Mouse (Mus musculus): ENCODE results near the gene Pdcd2l. TPM values are rescaled to one million over a fixed set of nuclear protein-coding genes. Genes with fewer than 3 reads are reported as not detected.

The Pdcd2l gene
- polyA plus RNA-seq, 1 experiment from 2014 or later: 79.4 TPM

DNA sequence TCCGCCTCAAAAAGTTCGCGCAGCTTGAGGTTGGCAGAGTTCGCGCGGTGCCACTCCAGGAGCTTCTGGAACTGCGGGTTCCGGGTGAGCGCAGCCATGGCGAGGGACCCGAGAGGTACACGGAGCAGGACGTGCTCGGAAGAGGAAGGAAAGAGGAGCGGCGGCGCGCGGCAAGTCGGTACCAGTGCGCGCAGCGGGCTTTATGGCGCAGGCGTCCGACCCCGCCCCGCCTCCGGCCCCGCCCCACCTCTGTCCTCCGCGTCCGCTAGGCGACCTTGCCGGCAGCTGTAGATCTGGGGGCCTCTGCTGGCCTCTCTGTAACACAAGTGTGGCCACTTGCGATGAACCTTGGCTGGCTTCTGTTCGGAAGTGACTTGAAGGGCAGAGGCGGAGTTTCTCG, 33.7 kb upstream of the Pdcd2l start, which contains the start of gene Gpi1:
Gene Gpi1, minus strand, starts transcription at position 221 of the 400 bp plus-strand sequence.
- under 1% methylated on average over 39 of the region's 39 CpGs for WGBS

DNA sequence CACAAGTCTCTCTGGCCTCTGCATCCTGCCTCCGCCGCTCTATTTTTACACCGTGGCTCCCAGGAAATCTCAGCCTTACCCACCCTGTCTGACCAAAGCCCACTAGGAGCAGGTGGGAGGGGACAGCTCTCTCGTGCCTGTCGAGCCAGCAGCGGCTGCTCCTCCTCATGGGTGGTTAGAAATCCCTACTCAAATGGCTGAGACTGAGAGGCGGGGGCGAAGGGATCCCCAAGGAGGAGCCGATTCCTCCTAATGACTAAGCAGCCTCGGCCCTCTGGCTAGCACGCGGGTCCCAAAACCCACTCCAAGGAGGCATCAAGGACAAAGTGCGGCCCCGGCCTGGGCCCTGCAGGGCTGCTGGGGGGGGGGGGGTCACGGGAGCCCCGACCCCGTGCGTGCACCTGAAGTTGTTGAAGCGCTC, 33.2 kb upstream of the Pdcd2l start:
- peak overlapping the region; percentile 79 for H3K9ac ChIP-seq (ENCODE audit: low read length)
- peaks cover 26% of the 10 kb centered on the region for H3K36me3 ChIP-seq (ENCODE audit: control insufficient read depth, insufficient read depth, low read length)
- peak overlapping the region; percentile 67 for H3K4me3 ChIP-seq (ENCODE audit: low read depth, low read length)
- ATAC-seq (peak; percentile 8), DNase-seq (ENCODE audit: low spot score) (peak; percentile 67)
- H3K27me3 ChIP-seq (replicated peaks; ENCODE audit: control insufficient read depth, insufficient read depth, low read length): no peaks in the 10 kb centered on the region
- WGBS: under 1% methylated on average over 18 of the region's 19 CpGs
- H3K9me3 ChIP-seq (replicated peaks; ENCODE audit: control insufficient read depth, low read length): no peaks in the 10 kb centered on the region
- peak overlapping the region; percentile 69 for H3K27ac ChIP-seq (ENCODE audit: low read depth, low read length)
- peaks cover 10% of the 10 kb centered on the region; the same call in 1 of the 2 replicates for H3K4me1 ChIP-seq (ENCODE audit: control insufficient read depth, insufficient read depth, low read length)
- peak overlapping the region; percentile 53 for H3K4me2 ChIP-seq (ENCODE audit: low read length)

More for the DNA sequence above, 33.7 kb upstream of the Pdcd2l start, which contains the start of gene Gpi1:
- Histone ChIP-seq H3K4me3 (ENCODE audit: low read depth, low read length) (peak within 1 kb of the TSS; percentile 67), H3K4me2 (ENCODE audit: low read length) (peak within 1 kb of the TSS; percentile 53), H3K27me3 (replicated peaks; ENCODE audit: control insufficient read depth, insufficient read depth, low read length) (no peaks in the 10 kb centered on the region), H3K9ac (ENCODE audit: low read length) (peak within 1 kb of the TSS; percentile 79), H3K27ac (ENCODE audit: low read depth, low read length) (peak within 1 kb of the TSS; percentile 69), H3K4me1 (ENCODE audit: control insufficient read depth, insufficient read depth, low read length) (peaks cover 12% of the 10 kb centered on the region; the same call in 1 of the 2 replicates), H3K9me3 (replicated peaks; ENCODE audit: control insufficient read depth, low read length) (no peaks in the 10 kb centered on the region), H3K36me3 (ENCODE audit: control insufficient read depth, insufficient read depth, low read length) (peaks cover 22% of the 10 kb centered on the region)
- ATAC-seq (peak; percentile 50), DNase-seq (ENCODE audit: low spot score) (peak; percentile 87)

GRCm38 (mm10) chr7:34229153-34229552, 32.7 kb upstream of the Pdcd2l start:
- no peaks in the 10 kb centered on the region for H3K27me3 ChIP-seq (replicated peaks; ENCODE audit: control insufficient read depth, insufficient read depth, low read length)
- 9% methylated on average over 5 of the region's 5 CpGs for WGBS
- peaks cover 8% of the 10 kb centered on the region; the same call in 1 of the 2 replicates for H3K4me1 ChIP-seq (ENCODE audit: control insufficient read depth, insufficient read depth, low read length)
- no peak overlapping the region for H3K27ac ChIP-seq (ENCODE audit: low read depth, low read length)
- H3K4me3 ChIP-seq (ENCODE audit: low read depth, low read length): peak overlapping the region; percentile 67
- H3K9me3 ChIP-seq (replicated peaks; ENCODE audit: control insufficient read depth, low read length): no peaks in the 10 kb centered on the region
- ATAC-seq (no peak), DNase-seq (ENCODE audit: low spot score) (no peak)
- peak overlapping the region; percentile 79 for H3K9ac ChIP-seq (ENCODE audit: low read length)
- H3K36me3 ChIP-seq (ENCODE audit: control insufficient read depth, insufficient read depth, low read length): peaks cover 30% of the 10 kb centered on the region
- H3K4me2 ChIP-seq (ENCODE audit: low read length): peak overlapping the region; percentile 53

DNA sequence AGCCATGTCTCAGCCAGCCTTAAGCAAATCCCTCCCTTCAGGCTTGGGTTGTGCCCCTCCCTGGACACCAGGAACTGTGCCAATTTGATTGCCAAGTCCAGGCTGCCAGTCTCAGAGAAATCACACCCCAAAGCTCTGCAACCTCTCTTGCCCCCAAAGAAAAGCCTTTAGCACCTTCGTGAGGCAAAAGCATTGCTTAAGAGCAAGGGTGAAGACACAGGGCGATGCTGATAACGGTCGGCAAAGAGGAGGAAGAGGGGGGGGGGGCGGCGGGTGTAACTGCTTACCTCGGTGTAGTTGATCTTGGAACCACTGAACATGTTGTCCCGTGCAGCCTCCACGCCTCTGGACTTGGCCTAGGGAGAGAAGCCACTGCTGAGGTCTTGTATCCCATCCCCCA, 32.2 kb upstream of the Pdcd2l start:
- Histone ChIP-seq H3K9ac (ENCODE audit: low read length) (no peak overlapping the region), H3K27ac (ENCODE audit: low read depth, low read length) (no peak overlapping the region), H3K36me3 (ENCODE audit: control insufficient read depth, insufficient read depth, low read length) (peaks cover 34% of the 10 kb centered on the region), H3K9me3 (replicated peaks; ENCODE audit: control insufficient read depth, low read length) (no peaks in the 10 kb centered on the region), H3K4me3 (ENCODE audit: low read depth, low read length) (peak overlapping the region; percentile 13; the same call in 1 of the 2 replicates), H3K4me1 (ENCODE audit: control insufficient read depth, insufficient read depth, low read length) (peaks cover 8% of the 10 kb centered on the region; the same call in 1 of the 2 replicates), H3K27me3 (replicated peaks; ENCODE audit: control insufficient read depth, insufficient read depth, low read length) (no peaks in the 10 kb centered on the region), H3K4me2 (ENCODE audit: low read length) (peak overlapping the region; percentile 53)
- no peak for DNase-seq (ENCODE audit: low spot score)
- WGBS: 56% methylated on average over 9 of the region's 9 CpGs
- no peak for ATAC-seq

- Histone ChIP-seq H3K27ac (ENCODE audit: low read depth, low read length) (no peak overlapping the region), H3K9me3 (replicated peaks; ENCODE audit: control insufficient read depth, low read length) (no peaks in the 10 kb centered on the region), H3K27me3 (replicated peaks; ENCODE audit: control insufficient read depth, insufficient read depth, low read length) (no peaks in the 10 kb centered on the region), H3K4me3 (ENCODE audit: low read depth, low read length) (no peak overlapping the region), H3K36me3 (ENCODE audit: control insufficient read depth, insufficient read depth, low read length) (peaks cover 48% of the 10 kb centered on the region), H3K9ac (ENCODE audit: low read length) (no peak overlapping the region), H3K4me2 (ENCODE audit: low read length) (no peak overlapping the region), H3K4me1 (ENCODE audit: control insufficient read depth, insufficient read depth, low read length) (peaks cover 8% of the 10 kb centered on the region; the same call in 1 of the 2 replicates)
- WGBS: 90% methylated on average over 12 of the region's 12 CpGs
- DNase-seq (ENCODE audit: low spot score) (no peak), ATAC-seq (no peak)
These were observed 30.4 kb upstream of the Pdcd2l start for GRCm38 (mm10) chr7:34226846-34227245.

DNA sequence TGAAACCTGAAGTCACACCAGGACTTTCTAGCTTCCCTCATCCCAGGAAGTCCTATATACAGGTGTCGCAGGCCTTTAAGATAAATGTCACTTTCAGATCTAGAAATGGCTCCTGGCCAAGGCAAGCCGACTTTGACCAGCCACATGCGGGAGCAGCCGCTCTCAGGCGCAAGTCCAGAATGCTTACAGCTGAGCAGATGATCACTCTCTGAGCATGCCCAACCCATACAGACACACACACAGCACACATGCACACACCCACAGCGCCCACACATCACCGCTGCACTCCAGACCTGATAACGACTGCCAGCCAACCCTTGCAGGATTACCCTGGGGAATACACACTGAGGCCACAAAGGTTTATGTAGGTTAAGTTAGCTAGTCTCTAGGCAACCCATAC, 29.6 kb upstream of the Pdcd2l start:
- 80% methylated on average over 8 of the region's 8 CpGs for WGBS

GRCm38 (mm10) chr7:34224308-34224707, 27.8 kb upstream of the Pdcd2l start:
- no peaks in the 10 kb centered on the region for H3K27me3 ChIP-seq (replicated peaks; ENCODE audit: control insufficient read depth, insufficient read depth, low read length)
- H3K4me2 ChIP-seq (ENCODE audit: low read length): no peak overlapping the region
- DNase-seq (ENCODE audit: low spot score) (no peak), ATAC-seq (no peak)
- no peak overlapping the region for H3K4me3 ChIP-seq (ENCODE audit: low read depth, low read length)
- no peak overlapping the region for H3K27ac ChIP-seq (ENCODE audit: low read depth, low read length)
- peaks cover 7% of the 10 kb centered on the region; the same call in 1 of the 2 replicates for H3K4me1 ChIP-seq (ENCODE audit: control insufficient read depth, insufficient read depth, low read length)
- WGBS: 97% methylated on average over 6 of the region's 6 CpGs
- H3K9me3 ChIP-seq (replicated peaks; ENCODE audit: control insufficient read depth, low read length): no peaks in the 10 kb centered on the region
- H3K36me3 ChIP-seq (ENCODE audit: control insufficient read depth, insufficient read depth, low read length): peaks cover 68% of the 10 kb centered on the region
- H3K9ac ChIP-seq (ENCODE audit: low read length): no peak overlapping the region

More for the DNA sequence above, 29.6 kb upstream of the Pdcd2l start:
- H3K9me3 ChIP-seq (replicated peaks; ENCODE audit: control insufficient read depth, low read length): no peaks in the 10 kb centered on the region
- no peak overlapping the region for H3K4me2 ChIP-seq (ENCODE audit: low read length)
- no peaks in the 10 kb centered on the region for H3K27me3 ChIP-seq (replicated peaks; ENCODE audit: control insufficient read depth, insufficient read depth, low read length)
- ATAC-seq (no peak), DNase-seq (ENCODE audit: low spot score) (no peak)
- H3K4me3 ChIP-seq (ENCODE audit: low read depth, low read length): no peak overlapping the region
- H3K9ac ChIP-seq (ENCODE audit: low read length): no peak overlapping the region
- peaks cover 54% of the 10 kb centered on the region for H3K36me3 ChIP-seq (ENCODE audit: control insufficient read depth, insufficient read depth, low read length)
- no peak overlapping the region for H3K27ac ChIP-seq (ENCODE audit: low read depth, low read length)
- peaks cover 8% of the 10 kb centered on the region; the same call in 1 of the 2 replicates for H3K4me1 ChIP-seq (ENCODE audit: control insufficient read depth, insufficient read depth, low read length)

DNA sequence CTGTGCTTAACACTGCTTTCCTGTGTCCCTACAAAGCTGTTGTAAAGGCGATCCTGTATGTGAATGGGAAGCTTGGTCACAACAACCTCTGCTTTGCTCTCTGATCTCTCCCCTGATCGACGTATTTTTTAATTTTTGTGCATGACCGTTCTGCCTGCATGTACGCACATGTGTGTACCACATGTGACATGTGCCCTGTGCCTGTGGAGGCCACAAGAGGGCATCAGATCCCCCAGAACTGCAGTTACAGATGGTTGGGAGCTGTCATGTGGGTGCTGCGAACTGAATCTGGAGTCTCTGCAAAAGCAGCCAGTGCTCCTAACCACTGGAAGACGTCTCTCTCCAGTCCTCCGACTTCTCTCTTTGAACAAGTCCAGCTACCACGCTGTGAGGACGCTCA, 25.9 kb upstream of the Pdcd2l start:
- no peak overlapping the region for H3K9ac ChIP-seq (ENCODE audit: low read length)
- H3K9me3 ChIP-seq (replicated peaks; ENCODE audit: control insufficient read depth, low read length): no peaks in the 10 kb centered on the region
- H3K27ac ChIP-seq (ENCODE audit: low read depth, low read length): no peak overlapping the region
- peaks cover 86% of the 10 kb centered on the region for H3K36me3 ChIP-seq (ENCODE audit: control insufficient read depth, insufficient read depth, low read length)
- ATAC-seq (no peak), DNase-seq (ENCODE audit: low spot score) (no peak)
- no peaks in the 10 kb centered on the region for H3K27me3 ChIP-seq (replicated peaks; ENCODE audit: control insufficient read depth, insufficient read depth, low read length)
- no peak overlapping the region for H3K4me2 ChIP-seq (ENCODE audit: low read length)
- no peak overlapping the region for H3K4me3 ChIP-seq (ENCODE audit: low read depth, low read length)
- no peaks in the 10 kb centered on the region for H3K4me1 ChIP-seq (ENCODE audit: control insufficient read depth, insufficient read depth, low read length)
- 93% methylated on average over 10 of the region's 10 CpGs for WGBS

GRCm38 (mm10) chr7:34221594-34222250, 25.3 kb upstream of the Pdcd2l start:
- no peak for DNase-seq (ENCODE audit: low spot score)

More at GRCm38 (mm10) chr7:34221594-34222250, 25.3 kb upstream of the Pdcd2l start:
- no peak overlapping the region for H3K4me3 ChIP-seq (ENCODE audit: low read depth, low read length)
- no peak overlapping the region for H3K9ac ChIP-seq (ENCODE audit: low read length)
- no peaks in the 10 kb centered on the region for H3K27me3 ChIP-seq (replicated peaks; ENCODE audit: control insufficient read depth, insufficient read depth, low read length)
- no peaks in the 10 kb centered on the region for H3K9me3 ChIP-seq (replicated peaks; ENCODE audit: control insufficient read depth, low read length)
- 90% methylated on average over 9 of the region's 9 CpGs for WGBS
- no peak overlapping the region for H3K27ac ChIP-seq (ENCODE audit: low read depth, low read length)
- no peaks in the 10 kb centered on the region for H3K4me1 ChIP-seq (ENCODE audit: control insufficient read depth, insufficient read depth, low read length)
- peaks cover 84% of the 10 kb centered on the region for H3K36me3 ChIP-seq (ENCODE audit: control insufficient read depth, insufficient read depth, low read length)
- H3K4me2 ChIP-seq (ENCODE audit: low read length): no peak overlapping the region
- ATAC-seq: no peak
